Mouse (Mus musculus) cortical plate, adult 2 months (tissue): ENCODE data around the gene Erc1.

Experiments used
- CTCF ChIP-seq: fragments of 200-500 bp; IDR thresholded peaks from 2 replicates; pipeline ENCODE4 v1.5.1; 2011; ENCODE audit warnings: mild to moderate bottlenecking, control low read depth, low read length; ENCODE audit not compliant: insufficient read depth; ENCODE audit errors: extremely low read depth
- POLR2A ChIP-seq: fragments of 200-500 bp; IDR thresholded peaks from 2 replicates; pipeline ENCODE4 v1.6.1; 2011; ENCODE audit warnings: mild to moderate bottlenecking, low read length, control low read depth; ENCODE audit not compliant: insufficient read depth; ENCODE audit errors: extremely low read depth

DNA sequence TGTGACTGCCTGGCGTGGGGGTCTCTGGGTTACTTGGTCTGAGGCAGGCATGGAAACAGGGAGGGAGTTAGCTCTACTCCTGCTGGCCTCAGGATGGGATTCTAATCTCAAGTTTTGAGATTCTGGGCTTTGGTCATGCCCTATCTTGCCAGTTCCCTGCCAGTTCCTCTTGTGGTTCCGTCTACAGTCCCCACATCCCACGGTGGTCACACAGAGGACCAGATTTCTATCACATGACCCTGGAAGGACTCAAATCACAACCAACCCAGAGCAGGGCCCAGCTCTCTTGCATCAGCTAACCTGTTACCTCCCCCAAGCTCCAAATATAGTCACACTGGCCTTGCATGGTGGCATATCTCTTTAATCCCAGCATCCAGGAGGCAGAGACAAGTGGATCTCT is 318.3 kb downstream of the Erc1 start:
- TF ChIP-seq CTCF (no peak), POLR2A (no peak)
